Mouse (Mus musculus) adrenal gland (tissue): Measurements from ENCODE around the gene Olfr1256.

ENCODE experiments used
- intact Hi-C: fragments of 180-260 bp; cut with DNase I; formaldehyde crosslinking; loops from one replicate; pipeline ENCODE4 v1.15.1; 2025
- long read RNA-seq, 2 experiments: library from polyadenylated mRNA; unstranded; transcript quantifications; one replicate each; pipeline ENCODE4 v2.0.0; 2020; ENCODE audit warnings: borderline replicate concordance in 1 of 2; ENCODE audit not compliant: insufficient replicate concordance in 1 of 2

The Olfr1256 gene
- long read RNA-seq, experiment 1: 0 reads
- long read RNA-seq, experiment 2: 0 reads

GRCm38 (mm10) chr2:89841455-89841854, at the start of gene Olfr1256:
TSS of gene Olfr1256 (minus strand) at chr2:89841555.
- intact Hi-C loops: no loop called here

- intact Hi-C loops: no loop called here
These were observed 36.8 kb upstream of the Olfr1256 start, which contains the start of gene Olfr1257 for GRCm38 (mm10) chr2:89878137-89878536. TSS of gene Olfr1257 (plus strand) at chr2:89878437.

- intact Hi-C loops: no loop called here
These were observed 7.9 kb upstream of the Olfr1256 start for GRCm38 (mm10) chr2:89849230-89849629.

GRCm38 (mm10) chr2:89848105-89848504, 6.8 kb upstream of the Olfr1256 start, which contains the start of gene Olfr48:
TSS of gene Olfr48 (minus strand) at chr2:89848205.
- intact Hi-C loops: no loop called here

GRCm38 (mm10) chr2:89820216-89820615, 21.1 kb downstream of the Olfr1256 start:
- intact Hi-C loops: no loop called here

GRCm38 (mm10) chr2:89811751-89812150, 29.6 kb downstream of the Olfr1256 start, which contains the start of gene Olfr1255:
TSS of gene Olfr1255 (plus strand) at chr2:89812051.
- intact Hi-C loops: no loop called here

- intact Hi-C loops: no loop called here
These were observed 30.6 kb downstream of the Olfr1256 start for GRCm38 (mm10) chr2:89810751-89811150.

- intact Hi-C loops: no loop called here
These were observed 41.8 kb downstream of the Olfr1256 start for GRCm38 (mm10) chr2:89799583-89799982.

- intact Hi-C loops: no loop called here
These were observed 47.8 kb downstream of the Olfr1256 start, which contains the start of gene Olfr1254 for GRCm38 (mm10) chr2:89793519-89793918. TSS of gene Olfr1254 (minus strand) at chr2:89793619.
